Mouse (Mus musculus) ES-E14 (cell line): Measurements from ENCODE around the gene Dnpep. TPM values are rescaled to one million over a fixed set of nuclear protein-coding genes. Genes with fewer than 3 reads are reported as not detected.
A peak's percentile ranks its signal among the peaks of the same experiment; 100 is the strongest.

Source experiments
- DNase-seq: peaks from one replicate; pipeline ENCODE4 v3.0.0-alpha.2; 2013; ENCODE audit warnings: low read depth, low spot score
- H3K27ac ChIP-seq: 2 replicates; pipeline ENCODE4 v1.5.1; 2012; ENCODE audit warnings: low read depth, mild to moderate bottlenecking, low read length, moderate library complexity, mixed read lengths; ENCODE audit not compliant: poor library complexity, insufficient read depth, severe bottlenecking
- H3K36me3 ChIP-seq: 2 replicates; pipeline ENCODE4 v1.6.1; 2012; ENCODE audit warnings: mild to moderate bottlenecking, low read length, moderate library complexity, mixed read lengths; ENCODE audit not compliant: control insufficient read depth, poor library complexity, insufficient read depth, severe bottlenecking
- H3K4me1 ChIP-seq, 2 experiments: fragments of 150-350 bp in 1 of 2; sonication (generic) in 1 of 2; 2 replicates each; pipeline ENCODE4 v1.6.1; 2012; ENCODE audit warnings: low read length in 2 of 2, mild to moderate bottlenecking in 1 of 2, mixed read lengths in 1 of 2; ENCODE audit not compliant: control insufficient read depth in 2 of 2, insufficient read depth in 2 of 2, poor library complexity in 1 of 2
- H3K4me3 ChIP-seq, 2 experiments: fragments of 150-350 bp in 1 of 2; sonication (generic) in 1 of 2; 2 replicates each; pipeline ENCODE4 v1.5.1; 2012; ENCODE audit warnings: low read length in 2 of 2, low read depth in 1 of 2, mild to moderate bottlenecking in 1 of 2, mixed read lengths in 1 of 2; ENCODE audit not compliant: insufficient read depth in 1 of 2, poor library complexity in 1 of 2, severe bottlenecking in 1 of 2
- H3K9ac ChIP-seq: 2 replicates; pipeline ENCODE4 v1.6.1; 2012; ENCODE audit warnings: low read depth, mild to moderate bottlenecking, low read length, mixed read lengths; ENCODE audit not compliant: poor library complexity, insufficient read depth, severe bottlenecking
- H3K9me3 ChIP-seq: fragments of 150-350 bp; sonication (generic); 2 replicates; pipeline ENCODE4 v1.6.1; 2012; ENCODE audit warnings: low read depth, mild to moderate bottlenecking, low read length; ENCODE audit not compliant: control insufficient read depth, insufficient read depth
- CHD2 ChIP-seq: IDR thresholded peaks from 2 replicates; pipeline ENCODE4 v1.6.1; 2014; ENCODE audit warnings: mild to moderate bottlenecking, low read depth, low read length, inconsistent platforms
- HCFC1 ChIP-seq: IDR thresholded peaks from 2 replicates; pipeline ENCODE4 v1.6.1; 2012; ENCODE audit warnings: low read length, inconsistent platforms, borderline replicate concordance; ENCODE audit not compliant: insufficient read depth
- MAFK ChIP-seq: IDR thresholded peaks from 2 replicates; pipeline ENCODE4 v1.6.1; 2014; ENCODE audit warnings: mild to moderate bottlenecking, low read depth, low read length, inconsistent platforms; ENCODE audit not compliant: insufficient read depth
- ZC3H11A ChIP-seq: IDR thresholded peaks from 2 replicates; pipeline ENCODE4 v1.6.1; 2012; ENCODE audit warnings: low read depth, mild to moderate bottlenecking, inconsistent platforms, low read length, borderline replicate concordance
- ZNF384 ChIP-seq: IDR thresholded peaks from 2 replicates; pipeline ENCODE4 v1.6.1; 2012; ENCODE audit warnings: low read depth, low read length, inconsistent platforms
- in situ Hi-C, 2 experiments: fragments of 600-800 bp; cut with MboI; formaldehyde crosslinking; loops; one replicate each; pipeline ENCODE4 v1.15.1; 2025; ENCODE audit warnings: low sequenced_read_pairs in 2 of 2, inconsistent platforms in 1 of 2; ENCODE audit not compliant: unreplicated experiment in 2 of 2
- total RNA-seq: library from RNA; depleted of rRNA; stranded (reverse); fragments of 300-350 nt; gene quantifications from 2 replicates; pipeline ENCODE4 v1.2.3, GENCODE M21; 2012

Gene Dnpep
- total RNA-seq, 1 experiment: 75.5 TPM

GRCm38 (mm10) chr1:75278228-75278627 lies 39.6 kb downstream of the Dnpep start, which contains the start of gene Resp18:
TSS of gene Resp18 (minus strand) at chr1:75278415.
- Histone ChIP-seq H3K9ac (no peak within 1 kb of the TSS), H3K27ac (no peak within 1 kb of the TSS), H3K4me1 (no peaks in the 10 kb centered on the region), H3K9me3 (no peaks in the 10 kb centered on the region), H3K4me3 (peak within 1 kb of the TSS; percentile 38 to 39; a peak in 3 of 4 replicates), H3K36me3 (no peaks in the 10 kb centered on the region)
- in situ Hi-C loops: no loop called here
- TF ChIP-seq ZNF384 (no peak), CHD2 (no peak)
- no peak for DNase-seq

GRCm38 (mm10) chr1:75277195-75278188 lies 40.3 kb downstream of the Dnpep start:
- peak; percentile 70 for DNase-seq
- no peaks in the 10 kb centered on the region for H3K9me3 ChIP-seq
- H3K36me3 ChIP-seq: no peaks in the 10 kb centered on the region
- no peak overlapping the region for H3K9ac ChIP-seq
- no peak for TF ChIP-seq CHD2
- TF ChIP-seq ZNF384: no peak
- no peak for TF ChIP-seq HCFC1
- TF ChIP-seq MAFK: no peak
- TF ChIP-seq ZC3H11A: no peak
- in situ Hi-C loops: no loop called here
- no peaks in the 10 kb centered on the region for H3K4me1 ChIP-seq
- peak overlapping the region; percentile 38 to 39; a peak in 3 of 4 replicates for H3K4me3 ChIP-seq
- H3K27ac ChIP-seq: no peak overlapping the region

GRCm38 (mm10) chr1:75264091-75264880 lies 53.5 kb downstream of the Dnpep start, which contains the start of gene Ptprn:
TSS of gene Ptprn (minus strand) at chr1:75264502.
- Histone ChIP-seq H3K9me3 (no peaks in the 10 kb centered on the region), H3K27ac (no peak within 1 kb of the TSS), H3K4me1 (peaks cover 0 to 4% of the 10 kb centered on the region in 2 experiments; a peak in 1 of 4 replicates), H3K36me3 (no peaks in the 10 kb centered on the region), H3K9ac (peak within 1 kb of the TSS; percentile 33), H3K4me3 (peak within 1 kb of the TSS; percentile 60 to 75)
- DNase-seq: no peak
- in situ Hi-C loops: no loop called here
- TF ChIP-seq MAFK (no peak), ZNF384 (no peak), HCFC1 (no peak), CHD2 (no peak), ZC3H11A (no peak)

GRCm38 (mm10) chr1:75262969-75263951 lies 54.5 kb downstream of the Dnpep start:
- H3K9ac ChIP-seq: peak overlapping the region; percentile 33
- no peak for TF ChIP-seq ZC3H11A
- TF ChIP-seq ZNF384: no peak
- TF ChIP-seq MAFK: peak; percentile 87
- in situ Hi-C loops: no loop called here
- peaks cover 0 to 4% of the 10 kb centered on the region in 2 experiments; a peak in 1 of 4 replicates for H3K4me1 ChIP-seq
- no peaks in the 10 kb centered on the region for H3K36me3 ChIP-seq
- peak overlapping the region; percentile 60 to 75 for H3K4me3 ChIP-seq
- DNase-seq: peak; percentile 84
- no peaks in the 10 kb centered on the region for H3K9me3 ChIP-seq
- no peak overlapping the region for H3K27ac ChIP-seq
